8 mouse cellular contexts compared by ENCODE assay signal in the genomic region with DNA sequence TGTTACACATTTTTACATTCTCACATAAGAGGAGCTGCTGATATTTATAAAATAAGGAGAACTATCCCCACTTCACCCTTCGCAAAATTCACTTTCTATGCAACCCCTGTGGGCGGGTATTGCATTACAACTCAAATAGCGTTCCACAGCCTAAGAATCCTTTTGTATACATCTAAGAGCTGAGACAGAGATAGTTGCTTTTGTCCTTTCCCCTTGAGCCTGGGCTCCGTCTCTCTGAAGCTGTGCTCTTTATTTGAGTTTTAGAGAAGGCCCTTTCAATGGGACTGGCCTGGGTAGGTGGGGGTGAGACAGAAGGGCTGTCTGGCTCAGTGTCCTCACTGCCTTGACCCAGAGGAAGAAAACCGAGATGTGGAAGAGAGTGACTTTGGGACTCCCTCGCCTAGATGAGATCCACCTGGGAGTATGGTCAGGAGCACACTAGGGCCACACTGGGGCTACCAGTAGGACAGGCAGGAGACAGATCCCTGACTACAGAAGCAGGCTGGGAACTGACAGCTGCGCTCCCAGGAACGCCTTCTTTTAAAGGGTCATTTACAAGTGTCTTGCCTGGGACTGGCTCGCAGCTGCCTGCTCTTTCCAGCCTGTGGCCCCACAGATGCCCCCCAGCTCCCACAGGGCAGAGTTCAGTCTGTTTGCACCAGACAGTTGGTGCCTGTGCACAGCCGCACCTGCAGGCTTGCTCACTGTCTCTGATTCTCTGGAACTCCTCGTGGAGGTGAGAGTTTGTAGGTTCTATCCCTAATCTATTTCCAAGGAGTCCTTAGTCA.
DNase-seq lines count a peak whose midpoint lies in the region; ATAC-seq and TF ChIP-seq lines count a peak whose summit lies in the region.

No protein-coding gene starts in this region.

- ATAC-seq in lung, embryonic 14.5 days (ENCODE audit: insufficient read depth): peak; percentile 57
- ATAC-seq in hindbrain, embryonic 14.5 days (ENCODE audit: low FRiP score): peak; percentile 56; the same call in 1 of the 2 replicates
- ATAC-seq in stomach, embryonic 15.5 days (ENCODE audit: insufficient read depth, low FRiP score, low read depth): peak; percentile 80; the same call in 1 of the 2 replicates

- no peak overlapping the region for H3K27ac ChIP-seq in lung, embryonic 14.5 days (ENCODE audit: low read depth)
- H3K27ac ChIP-seq in hindbrain, embryonic 14.5 days: no peak overlapping the region
- no peak overlapping the region for H3K27ac ChIP-seq in stomach, embryonic 15.5 days

- peaks cover 11% of the 10 kb centered on the region for H3K27me3 ChIP-seq in lung, embryonic 14.5 days (ENCODE audit: insufficient read depth, low read length)
- no peaks in the 10 kb centered on the region for H3K27me3 ChIP-seq in hindbrain, embryonic 14.5 days (ENCODE audit: control insufficient read depth, insufficient read depth, low read length)
- H3K27me3 ChIP-seq in stomach, embryonic 15.5 days (replicated peaks): no peaks in the 10 kb centered on the region

- no peaks in the 10 kb centered on the region for H3K9me3 ChIP-seq in lung, embryonic 14.5 days (ENCODE audit: low read depth, low read length)
- H3K9me3 ChIP-seq in hindbrain, embryonic 14.5 days (ENCODE audit: control insufficient read depth, low read length): no peaks in the 10 kb centered on the region
- no peaks in the 10 kb centered on the region for H3K9me3 ChIP-seq in stomach, embryonic 15.5 days

- 16% methylated on average over 11 of the region's 11 CpGs for WGBS in lung, embryonic 14.5 days
- 10% methylated on average over 11 of the region's 11 CpGs for WGBS in hindbrain, embryonic 14.5 days
- 19% methylated on average over 11 of the region's 11 CpGs for WGBS in stomach, embryonic 15.5 days

- peak; percentile 46 for DNase-seq in lung, embryonic 14.5 days
- no peak for DNase-seq in lung, postnatal 25 days (ENCODE audit: low spot score)
- no peak for DNase-seq in hindbrain, embryonic 14.5 days (ENCODE audit: low spot score)
- peak; percentile 21 for DNase-seq in liver
- no peak for DNase-seq in gastrocnemius, postnatal 25 days
- DNase-seq in layer of hippocampus, adult 9-10 months (ENCODE audit: low spot score): no peak
- DNase-seq in layer of hippocampus, postnatal 36 days: no peak

- peak overlapping the region; percentile 31 for H3K4me3 ChIP-seq in lung, embryonic 14.5 days (ENCODE audit: low read depth, low read length)
- peak overlapping the region; percentile 30 for H3K4me3 ChIP-seq in hindbrain, embryonic 14.5 days (replicated peaks; ENCODE audit: low read length)
- peak overlapping the region; percentile 28 for H3K4me3 ChIP-seq in stomach, embryonic 15.5 days (replicated peaks)

- peak overlapping the region; percentile 66 for H3K4me2 ChIP-seq in lung, embryonic 14.5 days
- peak overlapping the region; percentile 64 for H3K4me2 ChIP-seq in hindbrain, embryonic 14.5 days (replicated peaks)
- H3K4me2 ChIP-seq in stomach, embryonic 15.5 days: peak overlapping the region; percentile 48

- H3K9ac ChIP-seq in lung, embryonic 14.5 days: peak overlapping the region; percentile 35
- H3K9ac ChIP-seq in hindbrain, embryonic 14.5 days: peak overlapping the region; percentile 62
- no peak overlapping the region for H3K9ac ChIP-seq in stomach, embryonic 15.5 days

- peaks cover 4% of the 10 kb centered on the region; the same call in 1 of the 2 replicates for H3K4me1 ChIP-seq in lung, embryonic 14.5 days (ENCODE audit: insufficient read depth)
- H3K4me1 ChIP-seq in hindbrain, embryonic 14.5 days (replicated peaks; ENCODE audit: control insufficient read depth, insufficient read depth, low read length): peaks cover 7% of the 10 kb centered on the region; the same call in 1 of the 2 replicates
- peaks cover 5% of the 10 kb centered on the region; the same call in 1 of the 2 replicates for H3K4me1 ChIP-seq in stomach, embryonic 15.5 days

- H3K36me3 ChIP-seq in lung, embryonic 14.5 days (ENCODE audit: insufficient read depth): no peaks in the 10 kb centered on the region
- no peaks in the 10 kb centered on the region for H3K36me3 ChIP-seq in hindbrain, embryonic 14.5 days (replicated peaks; ENCODE audit: control insufficient read depth, insufficient read depth)
- no peaks in the 10 kb centered on the region for H3K36me3 ChIP-seq in stomach, embryonic 15.5 days

- peak; percentile 16; the same call in 1 of the 2 replicates for TF ChIP-seq CTCF in lung, embryonic 14.5 days (IDR thresholded peaks at IDR 0.05; ENCODE audit: low read depth)

Comparison
In these comparisons a context has a peak if more than half of its experiments do, and no peak if none do; other contexts are left out.
1. DNase-seq: peak in lung, embryonic 14.5 days (single experiment) and liver (single experiment); none in lung, postnatal 25 days (single experiment), hindbrain, embryonic 14.5 days (single experiment), gastrocnemius, postnatal 25 days (single experiment), layer of hippocampus, adult 9-10 months (single experiment) and layer of hippocampus, postnatal 36 days (0 of 2).
2. Peak in every context shown above with its lines, with median percentiles within 50 percentile points of each other: ATAC-seq, H3K4me2 ChIP-seq and H3K4me3 ChIP-seq.